Mouse (Mus musculus) hindbrain, postnatal 0 days (tissue): Measurements from ENCODE around the gene Herpud1. TPM values are rescaled to one million over a fixed set of nuclear protein-coding genes. Genes with fewer than 3 reads are reported as not detected.

Experiments used
- ATAC-seq: fragments of 200-750 bp; cut with Nextera tagmentation; 2 replicates; pipeline ENCODE4 v1.8.0; 2017; ENCODE audit warnings: mild to moderate bottlenecking, moderate TSS enrichment, moderate library complexity
- DNase-seq: peaks from one replicate; pipeline ENCODE4 v3.0.0-alpha.2; 2015; ENCODE audit warnings: low spot score
- H3K27ac ChIP-seq: fragments of 300-500 bp; sonication (generic); 2 replicates; pipeline ENCODE4 v1.5.1; 2014; ENCODE audit warnings: mild to moderate bottlenecking
- H3K27me3 ChIP-seq: fragments of 300-500 bp; sonication (generic); 2 replicates; pipeline ENCODE4 v1.6.1; 2014; ENCODE audit warnings: low read length, mixed read lengths; ENCODE audit not compliant: insufficient read depth
- H3K36me3 ChIP-seq: fragments of 300-500 bp; sonication (generic); 2 replicates; pipeline ENCODE4 v1.6.1; 2014; ENCODE audit warnings: low read length, mixed read lengths; ENCODE audit not compliant: insufficient read depth
- H3K4me1 ChIP-seq: fragments of 300-500 bp; sonication (generic); 2 replicates; pipeline ENCODE4 v1.6.1; 2014; ENCODE audit warnings: antibody characterized with exemption, low read length, mixed read lengths; ENCODE audit not compliant: insufficient read depth
- H3K4me2 ChIP-seq: fragments of 300-500 bp; sonication (generic); 2 replicates; pipeline ENCODE4 v1.6.1; 2014; ENCODE audit warnings: low read depth, mild to moderate bottlenecking, low read length, moderate library complexity, mixed read lengths
- H3K4me3 ChIP-seq: fragments of 300-500 bp; sonication (generic); 2 replicates; pipeline ENCODE4 v1.5.1; 2014; ENCODE audit warnings: low read length
- H3K9ac ChIP-seq: fragments of 300-500 bp; sonication (generic); replicated peaks from 2 replicates; pipeline ENCODE4 v1.6.1; 2014; ENCODE audit warnings: mild to moderate bottlenecking, low read length, moderate library complexity, mixed read lengths
- H3K9me3 ChIP-seq: fragments of 300-500 bp; sonication (generic); 2 replicates; pipeline ENCODE4 v1.6.1; 2016; ENCODE audit warnings: low read length, mixed read lengths
- CTCF ChIP-seq: IDR thresholded peaks from 2 replicates; pipeline ENCODE4 v1.5.1; 2016; ENCODE audit warnings: antibody characterized with exemption, control low read depth, low read depth
- WGBS: fragments of 180-500 bp; shearing (Covaris S2); extraction: QIAGEN DNeasy Blood & Tissue Kit; methylation state at CpG from one replicate; pipeline ENCODE4 v1.1.7; 2014; 5-methylcytosine and 5-hydroxymethylcytosine counted together
- polyA plus RNA-seq: library from polyadenylated mRNA; unstranded; fragments of >200 nt; fragmentation: Nextera tagmentation; extraction: Ambion mirVana; gene quantifications from 2 replicates; pipeline ENCODE4 v1.2.1, GENCODE M21; 2015
- total RNA-seq: library from RNA; depleted of rRNA; stranded (reverse); fragments of >200 nt; gene quantifications from 2 replicates; pipeline ENCODE4 v1.2.3, GENCODE M21; 2014; rRNA removed

Herpud1 gene
- total and polyA plus RNA-seq, 2 experiments from 2014 or later = 65.2 to 87.1 TPM

DNA sequence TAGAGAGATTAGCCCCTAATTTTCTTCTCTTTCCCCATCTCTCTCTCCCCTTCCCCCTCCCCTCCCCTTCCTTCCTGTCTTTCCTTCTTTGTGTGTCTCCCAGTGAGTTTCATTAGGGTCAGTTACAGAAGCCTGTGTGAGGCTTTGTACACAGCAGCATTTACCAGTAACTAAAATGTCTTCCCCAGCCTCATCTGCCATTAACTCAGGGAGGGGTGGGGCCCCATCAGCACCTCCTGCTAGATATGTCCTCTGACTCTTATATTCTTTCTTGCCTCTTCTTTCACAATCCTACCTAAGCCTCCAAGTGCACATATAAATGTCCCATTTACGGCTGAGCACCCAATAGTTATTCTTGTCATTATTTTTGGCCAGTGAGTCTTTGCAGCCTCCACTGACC is 54.2 kb downstream of the Herpud1 start:
- Histone ChIP-seq H3K27ac (no peak overlapping the region), H3K4me1 (no peaks in the 10 kb centered on the region), H3K4me3 (no peak overlapping the region), H3K9ac (no peak overlapping the region), H3K27me3 (no peaks in the 10 kb centered on the region), H3K4me2 (no peak overlapping the region), H3K36me3 (no peaks in the 10 kb centered on the region), H3K9me3 (no peaks in the 10 kb centered on the region)
- no peak for TF ChIP-seq CTCF
- DNase-seq (no peak), ATAC-seq (no peak)
- 90% methylated on average over 1 of the region's 1 CpGs for WGBS

DNA sequence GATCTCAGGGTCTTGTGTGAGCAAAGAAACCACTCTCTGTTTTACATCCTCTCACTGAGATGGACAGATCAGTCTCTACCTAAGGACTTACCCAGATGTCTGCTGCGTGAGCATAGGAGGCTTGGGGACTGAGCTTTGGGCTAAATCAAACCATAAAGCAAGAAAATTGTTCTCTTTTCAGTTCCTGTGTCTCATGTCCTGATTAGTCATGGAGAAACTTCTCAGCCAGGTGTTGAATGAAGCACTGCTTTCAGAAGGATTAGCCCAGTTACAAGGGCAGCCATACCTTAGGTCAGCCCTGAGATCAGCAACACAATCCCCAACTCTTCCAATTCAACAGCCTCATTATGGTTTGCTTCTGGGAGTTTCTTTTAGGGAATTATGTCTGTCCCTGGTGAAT is 55.4 kb downstream of the Herpud1 start:
- ATAC-seq (no peak), DNase-seq (no peak)
- Histone ChIP-seq H3K4me3 (no peak overlapping the region), H3K36me3 (no peaks in the 10 kb centered on the region), H3K27ac (no peak overlapping the region), H3K4me2 (no peak overlapping the region), H3K4me1 (no peaks in the 10 kb centered on the region), H3K9me3 (no peaks in the 10 kb centered on the region), H3K27me3 (no peaks in the 10 kb centered on the region), H3K9ac (no peak overlapping the region)
- TF ChIP-seq CTCF = no peak
- 94% methylated on average over 1 of the region's 1 CpGs for WGBS

DNA sequence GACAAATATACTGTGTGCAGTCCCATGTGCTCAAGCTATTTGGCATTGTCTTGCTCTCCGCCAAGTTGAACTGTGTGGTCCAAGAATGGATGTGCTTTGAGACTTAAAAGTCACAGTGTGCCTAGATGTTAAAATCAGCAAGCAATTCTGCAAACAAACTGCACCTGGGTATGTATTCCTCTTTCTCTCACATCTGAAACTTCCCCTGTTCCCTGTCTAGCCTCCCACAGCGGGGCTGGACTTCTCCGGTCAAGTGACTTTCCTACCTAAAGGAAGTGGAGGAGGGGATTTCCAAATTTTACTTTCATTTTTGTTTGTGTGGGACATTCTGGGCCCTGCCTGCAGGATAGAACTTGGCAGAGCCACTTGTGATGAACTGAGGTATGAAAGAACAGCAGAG is 56.9 kb downstream of the Herpud1 start:
- no peak overlapping the region for H3K27ac ChIP-seq
- ATAC-seq = no peak
- no peak overlapping the region for H3K4me3 ChIP-seq
- no peaks in the 10 kb centered on the region for H3K36me3 ChIP-seq
- 87% methylated on average over 3 of the region's 3 CpGs for WGBS
- no peaks in the 10 kb centered on the region for H3K9me3 ChIP-seq
- H3K9ac ChIP-seq = no peak overlapping the region
- H3K27me3 ChIP-seq = no peaks in the 10 kb centered on the region
- no peak overlapping the region for H3K4me2 ChIP-seq
- no peak for TF ChIP-seq CTCF
- H3K4me1 ChIP-seq = no peaks in the 10 kb centered on the region
- no peak for DNase-seq

DNA sequence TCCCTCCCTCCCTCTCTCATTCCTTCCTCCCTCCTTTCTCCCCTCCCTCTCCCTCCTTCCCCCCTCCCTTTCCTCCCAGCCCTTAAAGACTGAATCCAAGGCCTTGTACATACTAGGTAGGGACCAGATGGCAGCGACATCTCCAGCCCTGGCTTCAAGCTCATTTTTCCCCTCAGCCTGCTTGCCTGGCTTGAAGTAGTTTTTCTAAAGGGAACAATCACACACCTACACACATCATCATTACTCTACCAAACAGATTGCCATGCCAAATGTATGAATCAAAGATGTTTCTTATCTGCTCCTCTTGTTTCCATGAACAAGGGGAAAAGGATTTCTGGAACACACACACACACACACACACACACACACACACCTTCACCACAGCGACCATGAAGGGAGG is 58.2 kb downstream of the Herpud1 start:
- no peak overlapping the region for H3K27ac ChIP-seq
- no peak overlapping the region for H3K4me3 ChIP-seq
- no peaks in the 10 kb centered on the region for H3K36me3 ChIP-seq
- 81% methylated on average over 2 of the region's 2 CpGs for WGBS
- DNase-seq (no peak), ATAC-seq (no peak)
- no peaks in the 10 kb centered on the region for H3K4me1 ChIP-seq
- H3K9ac ChIP-seq = no peak overlapping the region
- no peak overlapping the region for H3K4me2 ChIP-seq
- no peaks in the 10 kb centered on the region for H3K27me3 ChIP-seq
- no peaks in the 10 kb centered on the region for H3K9me3 ChIP-seq
- TF ChIP-seq CTCF = no peak

Other genes with a start within 250 kb of the Herpud1 start
- gene Mt4, start 249.2 kb upstream of the Herpud1 start, total RNA-seq = not detected in 2 replicates
- not detected in 2 replicates for gene Mt4, start 249.2 kb upstream of the Herpud1 start, polyA plus RNA-seq
- 631 and 889 TPM in 2 replicates for gene Mt3, start 233.8 kb upstream of the Herpud1 start, total RNA-seq
- gene Mt3, start 233.8 kb upstream of the Herpud1 start, polyA plus RNA-seq = 445 and 458 TPM in 2 replicates
- 109 and 110 TPM in 2 replicates for gene Mt2, start 213.8 kb upstream of the Herpud1 start, total RNA-seq
- gene Mt2, start 213.8 kb upstream of the Herpud1 start, polyA plus RNA-seq = 202 and 239 TPM in 2 replicates
- 648 and 1,037 TPM in 2 replicates for gene Mt1, start 207.4 kb upstream of the Herpud1 start, total RNA-seq
- gene Mt1, start 207.4 kb upstream of the Herpud1 start, polyA plus RNA-seq = 742 and 847 TPM in 2 replicates
- gene Nup93, start 171.9 kb upstream of the Herpud1 start, total RNA-seq = 33.1 and 43.3 TPM in 2 replicates
- gene Nup93, start 171.9 kb upstream of the Herpud1 start, polyA plus RNA-seq = 42.3 and 44.8 TPM in 2 replicates
- 0.05 TPM in 1 of 2 replicates, not detected in the other for gene Slc12a3, start 57.2 kb upstream of the Herpud1 start, total RNA-seq
- gene Slc12a3, start 57.2 kb upstream of the Herpud1 start, polyA plus RNA-seq = 0.06 and 0.21 TPM in 2 replicates
- 0.83 and 0.89 TPM in 2 replicates for gene Nlrc5, start 47.9 kb downstream of the Herpud1 start, total RNA-seq
- gene Nlrc5, start 47.9 kb downstream of the Herpud1 start, polyA plus RNA-seq = 0.38 and 0.83 TPM in 2 replicates
- gene Cpne2, start 146.6 kb downstream of the Herpud1 start, total RNA-seq = 45.5 and 57.8 TPM in 2 replicates
- 33.6 and 39.3 TPM in 2 replicates for gene Cpne2, start 146.6 kb downstream of the Herpud1 start, polyA plus RNA-seq
- 29.6 and 36.1 TPM in 2 replicates for gene Rspry1, start 215.5 kb downstream of the Herpud1 start, total RNA-seq
- gene Rspry1, start 215.5 kb downstream of the Herpud1 start, polyA plus RNA-seq = 31.4 and 34.1 TPM in 2 replicates
- 24.4 and 32.7 TPM in 2 replicates for gene Fam192a, start 215.6 kb downstream of the Herpud1 start, total RNA-seq
- gene Fam192a, start 215.6 kb downstream of the Herpud1 start, polyA plus RNA-seq = 64.6 and 66.9 TPM in 2 replicates